Mouse (Mus musculus) brain, embryonic 14.5 days (tissue): Measurements from ENCODE around the gene Sgk1. TPM values are rescaled to one million over a fixed set of nuclear protein-coding genes. Genes with fewer than 3 reads are reported as not detected.
A peak's percentile ranks its signal among the peaks of the same experiment; 100 is the strongest.

Experiments used
- DNase-seq: peaks from one replicate; pipeline ENCODE4 v3.0.0-alpha.2; 2011; ENCODE audit warnings: low read depth
- CTCF ChIP-seq: fragments of 200-500 bp; IDR thresholded peaks from 2 replicates; pipeline ENCODE4 v1.5.1; 2012; ENCODE audit warnings: inconsistent platforms, mild to moderate bottlenecking, moderate library complexity, borderline replicate concordance; ENCODE audit not compliant: insufficient read depth, insufficient read length; ENCODE audit errors: extremely low read depth
- POLR2A ChIP-seq: fragments of 200-500 bp; IDR thresholded peaks from 2 replicates; pipeline ENCODE4 v1.6.1; 2012; ENCODE audit warnings: mild to moderate bottlenecking, inconsistent platforms, borderline replicate concordance; ENCODE audit not compliant: poor library complexity, insufficient read depth, insufficient read length, severe bottlenecking; ENCODE audit errors: extremely low read depth
- polyA plus RNA-seq: library from polyadenylated mRNA; depleted of rRNA; stranded (reverse); fragments of >200 nt; gene quantifications from 2 replicates; pipeline ENCODE4 v1.2.3, GENCODE M21; 2012

The Sgk1 gene
- polyA plus RNA-seq, 1 experiment, result 30.3 TPM

DNA sequence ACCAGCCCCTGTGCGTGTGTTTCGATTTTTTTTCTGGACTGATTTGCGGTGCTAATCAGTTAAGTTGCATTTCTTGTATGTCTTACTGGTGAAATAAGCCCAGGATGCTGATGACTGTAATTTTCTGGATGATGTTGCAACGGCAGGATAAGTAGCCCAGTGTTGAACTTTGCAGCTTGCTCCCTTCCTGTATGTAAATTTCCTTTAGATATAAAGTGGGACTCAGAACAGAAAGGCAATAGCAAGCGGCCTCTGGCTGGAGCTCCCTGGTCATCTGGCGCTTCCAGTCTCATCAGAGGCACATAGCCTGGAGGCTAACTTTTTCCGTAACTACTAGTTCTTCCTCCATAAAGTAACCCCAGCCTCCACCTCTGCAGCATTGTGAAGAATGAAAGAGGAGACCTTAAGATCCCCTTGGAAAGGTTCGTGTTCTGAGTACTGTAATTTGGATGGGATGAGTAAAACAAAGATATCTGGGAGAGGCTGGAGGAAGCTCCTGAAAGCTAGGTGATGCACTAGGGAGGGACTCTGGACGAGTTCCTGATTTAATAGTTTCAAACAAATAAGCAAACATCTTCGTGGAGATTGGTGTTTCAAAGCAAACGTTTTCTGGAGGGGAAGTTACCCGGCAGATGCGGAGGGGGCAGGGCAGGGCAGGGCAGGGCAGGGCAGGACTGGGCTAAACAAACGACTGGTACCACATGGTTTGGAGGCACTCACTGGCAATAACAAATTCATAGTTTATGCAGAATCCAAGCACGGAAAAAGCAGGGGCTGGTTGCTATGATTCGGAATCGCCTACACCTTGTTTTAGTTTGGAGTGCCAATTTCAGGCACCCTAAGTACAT is 110.2 kb downstream of the Sgk1 start:
- TF ChIP-seq CTCF (no peak), POLR2A (no peak)
- DNase-seq, result no peak

DNA sequence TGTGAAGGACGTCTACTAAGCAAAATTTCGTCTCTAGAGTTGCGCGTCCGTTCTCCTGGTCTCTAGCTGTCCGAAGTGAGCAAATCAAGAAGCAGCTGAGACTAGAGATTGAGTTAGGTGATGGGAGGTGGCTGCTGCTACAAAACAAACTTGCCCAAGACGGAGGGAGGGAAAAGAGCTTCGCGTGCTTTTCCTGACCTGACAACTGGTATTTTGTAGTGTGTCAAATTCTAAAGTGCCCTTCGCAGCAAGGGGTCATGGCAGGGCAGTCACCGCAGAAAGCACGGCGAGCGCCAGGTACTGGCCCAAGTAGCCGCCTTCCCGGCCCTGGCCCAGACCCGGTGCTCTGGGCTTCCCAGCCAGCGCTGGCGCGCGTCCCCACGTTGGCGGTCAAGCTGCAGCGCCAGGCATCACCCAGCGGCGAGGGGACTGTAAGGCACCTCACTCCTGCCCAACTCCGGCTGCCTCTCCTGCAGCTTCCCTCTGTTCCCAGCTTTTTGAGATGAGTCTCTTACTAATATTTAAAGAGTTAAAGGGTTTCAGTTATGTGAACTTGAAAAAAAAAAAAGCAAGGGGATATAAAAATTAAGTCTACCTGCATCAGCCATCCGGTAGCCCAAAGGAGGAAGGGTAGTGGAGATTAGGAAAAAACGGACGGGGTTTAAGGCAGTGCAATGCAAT is 111.0 kb downstream of the Sgk1 start:
- peak; percentile 84 for DNase-seq
- TF ChIP-seq POLR2A (no peak), CTCF (peak; percentile 72)

- TF ChIP-seq POLR2A, result no peak
- no peak for TF ChIP-seq CTCF
- peak; percentile 62 for DNase-seq
Measured at GRCm38 (mm10) chr10:21993515-21994373, 111.8 kb downstream of the Sgk1 start.

GRCm38 (mm10) chr10:21994431-21994914 is 112.5 kb downstream of the Sgk1 start:
- peak; percentile 97 for DNase-seq
- TF ChIP-seq POLR2A (no peak; the same call in 1 of the 2 replicates), CTCF (no peak)

DNA sequence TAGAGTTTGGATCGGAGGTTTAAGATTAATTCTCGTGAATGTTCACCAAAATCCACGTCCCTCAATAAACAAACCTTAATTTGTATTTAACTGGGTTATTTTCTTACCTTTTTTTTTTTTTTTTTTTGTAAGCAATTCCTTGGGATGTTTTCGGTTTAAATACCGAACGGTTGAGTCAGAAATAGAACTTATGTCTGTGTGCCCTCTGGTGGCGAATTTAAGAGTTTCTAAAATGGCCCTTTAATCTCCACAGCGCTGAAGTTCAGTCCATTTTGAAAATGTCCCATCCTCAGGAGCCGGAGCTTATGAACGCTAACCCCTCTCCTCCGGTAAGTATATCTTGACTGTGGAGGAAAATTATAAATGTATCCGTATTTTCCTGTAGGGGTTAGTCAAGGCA is 113.2 kb downstream of the Sgk1 start:
- TF ChIP-seq POLR2A (no peak), CTCF (peak; percentile 52; the same call in 1 of the 2 replicates)
- DNase-seq, result peak; percentile 91

DNA sequence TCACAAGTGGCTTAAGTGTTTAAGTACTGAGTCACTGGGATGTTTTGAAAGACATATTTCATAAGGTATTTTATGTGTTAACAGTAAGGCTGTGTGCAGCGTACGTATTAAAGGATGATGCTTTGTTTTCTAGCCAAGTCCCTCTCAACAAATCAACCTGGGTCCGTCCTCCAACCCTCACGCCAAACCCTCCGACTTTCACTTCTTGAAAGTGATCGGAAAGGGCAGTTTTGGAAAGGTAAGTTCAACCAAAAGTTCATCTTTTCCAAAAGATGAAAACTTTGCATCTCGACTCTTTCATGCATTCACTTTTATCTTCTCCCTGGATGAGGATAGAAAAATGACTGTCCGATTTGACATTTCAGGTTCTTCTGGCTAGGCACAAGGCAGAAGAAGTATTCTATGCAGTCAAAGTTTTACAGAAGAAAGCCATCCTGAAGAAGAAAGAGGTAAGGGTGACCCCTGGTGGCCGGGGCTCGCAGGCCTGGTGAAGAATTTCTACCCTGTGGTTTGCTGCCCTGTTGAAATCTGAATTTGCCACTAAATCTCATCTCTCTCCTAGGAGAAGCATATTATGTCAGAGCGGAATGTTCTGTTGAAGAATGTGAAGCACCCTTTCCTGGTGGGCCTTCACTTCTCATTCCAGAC is 113.8 kb downstream of the Sgk1 start:
- DNase-seq, result peak; percentile 76
- TF ChIP-seq CTCF, result peak; percentile 87
- no peak for TF ChIP-seq POLR2A

DNA sequence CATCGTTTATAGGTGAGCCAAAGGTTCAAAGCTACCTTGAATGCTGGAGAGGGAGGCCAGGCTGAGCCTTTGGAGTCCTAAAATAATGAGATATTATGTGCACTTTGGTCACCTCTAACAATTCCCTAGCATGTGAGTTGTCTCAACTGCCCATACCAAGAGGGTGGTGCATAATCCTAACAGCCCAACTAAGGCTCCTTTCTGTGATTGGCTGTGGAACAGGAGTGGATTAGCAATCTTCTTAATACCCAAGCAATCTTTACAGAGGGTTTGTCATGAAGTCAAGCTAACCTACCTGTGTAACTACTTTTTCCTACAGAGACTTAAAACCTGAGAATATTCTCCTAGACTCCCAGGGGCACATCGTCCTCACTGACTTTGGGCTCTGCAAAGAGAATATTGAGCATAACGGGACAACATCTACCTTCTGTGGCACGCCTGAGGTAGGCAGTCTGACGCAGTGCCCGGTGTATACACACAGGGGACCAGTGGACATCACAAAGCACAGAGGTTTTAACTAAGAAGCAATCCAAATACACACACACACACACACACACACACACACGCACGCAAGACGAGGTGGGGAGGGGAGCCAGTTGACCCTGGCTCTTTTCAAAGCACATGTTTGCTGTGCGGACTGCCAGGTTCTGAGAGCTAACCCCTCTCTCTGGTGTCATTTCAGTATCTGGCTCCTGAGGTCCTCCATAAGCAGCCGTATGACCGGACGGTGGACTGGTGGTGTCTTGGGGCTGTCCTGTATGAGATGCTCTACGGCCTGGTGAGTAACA is 114.9 kb downstream of the Sgk1 start:
- no peak for DNase-seq
- TF ChIP-seq CTCF, result no peak
- no peak for TF ChIP-seq POLR2A

GRCm38 (mm10) chr10:21997550-21998204 is 115.7 kb downstream of the Sgk1 start:
- TF ChIP-seq CTCF (no peak), POLR2A (no peak)
- DNase-seq, result no peak

DNA sequence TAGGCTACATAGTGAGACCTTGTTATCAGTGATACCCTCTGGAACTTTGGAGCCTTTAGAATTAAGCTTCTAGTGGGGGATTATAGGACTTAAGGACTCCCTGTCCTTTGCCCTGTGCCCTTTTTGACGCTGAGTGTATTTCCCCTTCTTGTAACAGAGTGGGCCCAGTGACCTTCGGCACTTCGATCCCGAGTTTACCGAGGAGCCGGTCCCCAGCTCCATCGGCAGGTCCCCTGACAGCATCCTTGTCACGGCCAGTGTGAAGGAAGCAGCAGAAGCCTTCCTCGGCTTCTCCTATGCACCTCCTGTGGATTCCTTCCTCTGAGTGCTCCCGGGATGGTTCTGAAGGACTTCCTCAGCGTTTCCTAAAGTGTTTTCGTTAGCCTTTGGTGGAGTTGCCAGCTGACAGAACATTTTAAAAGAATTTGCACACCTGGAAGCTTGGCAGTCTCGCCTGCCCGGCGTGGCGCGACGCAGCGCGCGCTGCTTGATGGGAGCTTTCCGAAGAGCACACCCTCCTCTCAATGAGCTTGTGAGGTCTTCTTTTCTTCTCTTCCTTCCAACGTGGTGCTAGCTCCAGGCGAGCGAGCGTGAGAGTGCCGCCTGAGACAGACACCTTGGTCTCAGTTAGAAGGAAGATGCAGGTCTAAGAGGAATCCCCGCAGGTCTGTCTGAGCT is 116.7 kb downstream of the Sgk1 start:
- DNase-seq, result no peak
- TF ChIP-seq CTCF (no peak), POLR2A (no peak)
